Mouse (Mus musculus) R1 (cell line): ENCODE data around the gene Slc25a41.
A peak's percentile ranks its signal among the peaks of the same experiment; 100 is the strongest.

ENCODE experiments used
- DNase-seq: peaks from one replicate; pipeline ENCODE4 v3.0.0-alpha.2; 2018; ENCODE audit warnings: low read depth, low spot score

Gene Slc25a41

DNA sequence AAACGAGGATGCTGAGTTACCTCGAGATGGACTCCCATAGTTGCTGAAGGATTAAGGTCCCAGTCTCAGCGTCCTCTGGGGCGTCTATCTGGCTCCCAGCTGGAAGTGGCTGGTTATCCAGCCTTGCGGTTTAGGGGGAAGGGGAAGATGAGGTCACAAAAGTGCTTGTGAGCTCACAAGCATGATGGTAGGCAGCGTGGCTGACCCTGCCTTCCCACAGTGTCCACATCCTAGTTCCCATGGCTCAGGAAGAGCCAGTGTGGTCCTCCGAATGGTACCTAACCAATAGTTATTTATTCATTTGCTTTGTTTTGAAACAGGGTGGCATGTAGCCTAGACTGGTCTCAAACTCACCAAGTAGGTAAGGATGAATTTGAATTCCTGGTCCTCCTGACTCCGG is at the start of gene Slc25a41:
Gene Slc25a41 (minus strand): TSS at position 101 of the 400 bp plus-strand sequence.
- no peak for DNase-seq

- DNase-seq = peak; percentile 30
Measured at GRCm38 (mm10) chr17:57087049-57087832, 45.8 kb upstream of the Slc25a41 start, which contains the start of gene Tubb4a. TSS of gene Tubb4a (minus strand) at chr17:57087782.

GRCm38 (mm10) chr17:57085970-57086757 is 44.7 kb upstream of the Slc25a41 start:
- DNase-seq = no peak

- DNase-seq = no peak
Measured at GRCm38 (mm10) chr17:57082481-57082880, 41.0 kb upstream of the Slc25a41 start.

GRCm38 (mm10) chr17:57081234-57081842 is 39.9 kb upstream of the Slc25a41 start:
- DNase-seq = no peak

- DNase-seq = no peak
Measured at GRCm38 (mm10) chr17:57079919-57080318, 38.5 kb upstream of the Slc25a41 start.

- DNase-seq = no peak
Measured at GRCm38 (mm10) chr17:57078336-57078735, 36.9 kb upstream of the Slc25a41 start, which contains the start of gene Dennd1c. TSS of gene Dennd1c (minus strand) at chr17:57078514.

DNA sequence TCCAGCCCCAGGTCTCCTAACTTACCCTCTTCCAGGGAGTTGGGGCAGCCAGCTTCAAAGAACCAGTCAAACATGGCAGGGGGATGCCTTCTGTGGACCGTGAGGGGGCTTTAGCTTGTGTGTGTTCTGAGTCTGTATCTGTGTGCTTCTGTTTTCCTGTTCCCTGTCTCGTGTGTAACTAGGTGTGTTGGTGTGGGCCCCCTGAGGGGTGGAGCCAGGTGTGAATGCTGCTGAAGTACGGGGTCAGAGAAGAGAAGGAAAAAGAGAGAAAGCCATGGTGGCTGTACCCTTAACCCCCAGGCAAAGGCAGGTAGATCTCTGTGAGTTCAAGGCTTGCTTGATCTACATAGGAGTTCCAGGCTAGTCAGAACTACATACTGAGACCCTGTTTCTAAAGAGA is 35.5 kb upstream of the Slc25a41 start:
- no peak for DNase-seq

GRCm38 (mm10) chr17:57070699-57071098 is 29.2 kb upstream of the Slc25a41 start:
- peak; percentile 99 for DNase-seq

DNA sequence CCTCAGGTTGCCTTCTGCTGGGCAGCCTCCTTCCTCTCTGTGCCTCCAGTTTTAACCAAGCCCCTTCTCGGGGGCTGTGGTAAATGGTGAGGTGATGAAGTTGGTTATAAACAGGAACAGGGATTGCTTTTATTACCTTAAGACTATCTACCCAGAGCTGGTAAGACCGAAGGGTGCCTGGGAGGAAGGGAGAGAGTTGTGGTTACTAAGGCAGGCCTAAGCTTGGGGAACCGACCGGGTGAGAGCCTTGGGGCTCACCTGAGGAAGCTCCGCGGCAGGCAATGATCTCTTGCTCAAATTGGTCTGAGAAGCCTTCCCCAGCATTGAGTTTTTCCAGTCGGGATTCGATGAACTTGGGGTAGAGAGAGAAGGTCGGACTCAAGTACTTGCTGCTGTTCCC is 28.8 kb upstream of the Slc25a41 start:
- DNase-seq = no peak

- DNase-seq = no peak
Measured at GRCm38 (mm10) chr17:57066908-57067307, 25.5 kb upstream of the Slc25a41 start.

- DNase-seq = no peak
Measured at GRCm38 (mm10) chr17:57063031-57063430, 21.6 kb upstream of the Slc25a41 start.

DNA sequence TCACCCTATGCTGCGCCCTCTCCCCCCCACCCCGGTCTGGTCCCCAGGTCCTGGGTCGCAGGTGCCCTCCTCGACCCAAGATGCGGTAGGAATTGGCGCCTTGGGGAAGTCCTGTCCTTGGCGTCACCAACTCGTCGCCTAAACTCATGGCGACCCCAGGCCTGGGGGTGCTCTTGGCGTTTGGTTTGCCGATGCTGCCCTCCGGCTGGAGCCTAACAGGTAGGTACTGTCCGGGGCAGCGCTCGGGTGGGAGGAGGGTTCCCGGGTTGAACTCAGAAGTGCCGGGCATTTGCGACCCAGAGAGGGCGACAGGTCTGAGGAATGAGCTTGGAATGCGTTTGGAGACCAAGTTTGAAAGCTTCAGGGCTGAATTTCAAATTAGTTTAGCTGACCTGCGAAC is 21.1 kb upstream of the Slc25a41 start:
- no peak for DNase-seq

- peak; percentile 55 for DNase-seq
Measured at GRCm38 (mm10) chr17:57062011-57062521, 20.6 kb upstream of the Slc25a41 start.

- DNase-seq = no peak
Measured at GRCm38 (mm10) chr17:57061069-57061468, 19.6 kb upstream of the Slc25a41 start.

DNA sequence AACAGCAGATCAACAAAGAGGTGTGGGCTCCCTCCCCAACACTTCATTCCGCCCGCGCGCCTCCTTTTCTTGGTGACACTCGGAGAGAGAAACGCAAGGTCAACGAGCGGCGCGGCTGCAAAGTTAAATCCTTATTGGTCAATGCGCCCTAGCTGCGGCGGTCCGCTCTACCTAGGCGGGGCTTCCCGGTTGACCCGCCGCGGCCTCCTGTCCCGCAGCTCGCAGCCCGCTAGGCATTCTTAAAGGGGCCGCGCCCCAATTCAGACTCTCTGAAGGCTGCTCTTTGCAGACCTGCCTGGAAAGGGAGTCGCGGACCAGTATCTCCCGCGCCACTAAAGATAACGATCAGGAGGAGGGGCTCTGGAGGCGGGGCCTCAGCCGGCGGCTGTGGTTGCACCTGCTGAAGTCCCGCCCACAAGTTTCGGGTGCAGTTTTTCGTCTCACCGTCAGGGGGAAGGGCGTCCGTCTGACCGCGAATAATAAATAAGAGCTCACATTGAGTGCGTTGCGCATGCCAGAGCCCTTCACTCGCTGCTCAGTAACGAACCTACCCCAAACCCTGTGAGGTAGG is 18.9 kb upstream of the Slc25a41 start:
- peak; percentile 98 for DNase-seq

- peak; percentile 92 for DNase-seq
Measured at GRCm38 (mm10) chr17:57059486-57059977, 18.1 kb upstream of the Slc25a41 start, which contains the start of gene Slc25a23. TSS of gene Slc25a23 (minus strand) at chr17:57059863.

- no peak for DNase-seq
Measured at GRCm38 (mm10) chr17:57058891-57059485, 17.5 kb upstream of the Slc25a41 start, which contains the start of gene Crb3. TSS of gene Crb3 (plus strand) at chr17:57059105.

- DNase-seq = no peak
Measured at GRCm38 (mm10) chr17:57056246-57056645, 14.8 kb upstream of the Slc25a41 start.

GRCm38 (mm10) chr17:57051679-57052078 is 10.2 kb upstream of the Slc25a41 start:
- peak; percentile 84 for DNase-seq

DNA sequence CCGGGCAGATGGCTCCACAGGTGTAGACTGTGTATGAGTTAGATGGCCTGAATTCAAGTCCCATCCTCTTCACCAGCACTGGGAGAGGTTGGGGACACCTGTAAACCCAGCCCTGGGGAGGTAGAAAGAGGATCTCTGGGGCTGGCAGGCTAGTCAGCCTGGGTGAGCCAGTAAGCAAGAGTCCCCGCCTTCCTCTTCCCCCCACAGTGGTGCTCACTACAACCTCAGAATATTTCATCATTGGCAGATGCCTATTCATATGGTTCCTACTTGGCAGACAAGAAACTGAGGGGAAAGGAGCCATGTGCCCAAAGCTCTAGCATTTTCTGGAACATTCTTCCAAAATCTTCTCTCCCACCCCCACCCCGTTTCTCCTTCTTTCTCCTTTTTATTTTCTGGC is 7.4 kb upstream of the Slc25a41 start:
- DNase-seq = no peak
